Mouse (Mus musculus): Measurements from ENCODE around the gene Zbtb20. TPM values are rescaled to one million over a fixed set of nuclear protein-coding genes. Genes with fewer than 3 reads are reported as not detected.

Zbtb20 gene
- polyA plus RNA-seq, 1 experiment from 2014 or later: 15.4 TPM

DNA sequence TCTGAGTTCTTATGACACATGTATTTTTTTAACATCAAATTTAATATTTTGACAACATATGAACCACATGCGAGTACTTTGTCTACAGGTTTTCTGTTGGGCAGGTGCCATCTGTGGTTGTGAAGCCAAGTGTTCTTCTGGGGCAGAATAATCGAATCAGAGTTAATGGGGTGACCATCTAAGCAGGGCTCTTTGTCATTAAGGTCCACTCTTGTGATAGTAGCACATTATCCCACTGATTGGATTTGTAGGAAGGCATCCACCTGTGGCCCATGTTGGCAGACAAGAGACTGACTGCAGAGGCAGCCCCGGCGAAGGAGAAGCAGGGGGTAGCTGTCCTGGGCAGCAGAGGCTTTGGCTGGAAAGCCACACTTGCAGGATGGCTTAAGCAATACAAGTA lies 254.3 kb downstream of the Zbtb20 start:
- Histone ChIP-seq H3K4me3 (ENCODE audit: low read depth, low read length) (no peak overlapping the region), H3K27me3 (ENCODE audit: control insufficient read depth, insufficient read depth, low read length) (no peaks in the 10 kb centered on the region), H3K9ac (replicated peaks; ENCODE audit: low read length) (no peak overlapping the region), H3K36me3 (replicated peaks; ENCODE audit: control insufficient read depth, insufficient read depth, low read depth, low read length) (no peaks in the 10 kb centered on the region), H3K27ac (replicated peaks; ENCODE audit: low read depth, low read length) (no peak overlapping the region), H3K4me1 (ENCODE audit: control insufficient read depth, insufficient read depth, low read length) (no peaks in the 10 kb centered on the region), H3K4me2 (ENCODE audit: low read depth, low read length) (no peak overlapping the region), H3K9me3 (replicated peaks; ENCODE audit: control insufficient read depth, low read length) (no peaks in the 10 kb centered on the region)
- no peak for ATAC-seq (replicated peaks; ENCODE audit: insufficient number of reproducible peaks, low FRiP score, low TSS enrichment, low read depth)
- WGBS: 82% methylated on average over 4 of the region's 4 CpGs
- no peak for DNase-seq (ENCODE audit: low spot score)

DNA sequence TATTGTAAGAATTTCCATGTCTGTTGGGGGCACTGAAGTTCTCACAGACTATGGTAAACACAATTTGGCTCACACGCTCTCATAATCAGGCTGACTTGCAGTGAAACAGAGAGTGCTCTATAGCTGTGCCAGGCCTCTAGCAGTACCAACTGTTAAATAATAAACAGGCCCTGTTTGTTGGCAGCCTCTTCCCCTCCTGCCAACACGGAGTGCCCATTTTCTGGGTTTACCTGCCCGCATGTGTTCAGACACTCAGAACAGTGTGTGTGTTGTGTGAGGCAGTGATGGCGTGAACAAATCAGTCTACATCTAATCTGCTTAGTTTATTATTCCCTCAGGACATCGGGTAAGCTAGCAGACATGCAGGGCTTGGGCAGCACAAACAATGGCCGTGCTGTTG lies 254.9 kb downstream of the Zbtb20 start:
- no peak overlapping the region for H3K9ac ChIP-seq (replicated peaks; ENCODE audit: low read length)
- H3K4me2 ChIP-seq (ENCODE audit: low read depth, low read length): no peak overlapping the region
- WGBS: 47% methylated on average over 6 of the region's 6 CpGs
- no peaks in the 10 kb centered on the region for H3K9me3 ChIP-seq (replicated peaks; ENCODE audit: control insufficient read depth, low read length)
- no peaks in the 10 kb centered on the region for H3K27me3 ChIP-seq (ENCODE audit: control insufficient read depth, insufficient read depth, low read length)
- H3K27ac ChIP-seq (replicated peaks; ENCODE audit: low read depth, low read length): no peak overlapping the region
- H3K36me3 ChIP-seq (replicated peaks; ENCODE audit: control insufficient read depth, insufficient read depth, low read depth, low read length): no peaks in the 10 kb centered on the region
- DNase-seq (ENCODE audit: low spot score) (no peak), ATAC-seq (replicated peaks; ENCODE audit: insufficient number of reproducible peaks, low FRiP score, low TSS enrichment, low read depth) (no peak)
- H3K4me1 ChIP-seq (ENCODE audit: control insufficient read depth, insufficient read depth, low read length): no peaks in the 10 kb centered on the region
- no peak overlapping the region for H3K4me3 ChIP-seq (ENCODE audit: low read depth, low read length)

DNA sequence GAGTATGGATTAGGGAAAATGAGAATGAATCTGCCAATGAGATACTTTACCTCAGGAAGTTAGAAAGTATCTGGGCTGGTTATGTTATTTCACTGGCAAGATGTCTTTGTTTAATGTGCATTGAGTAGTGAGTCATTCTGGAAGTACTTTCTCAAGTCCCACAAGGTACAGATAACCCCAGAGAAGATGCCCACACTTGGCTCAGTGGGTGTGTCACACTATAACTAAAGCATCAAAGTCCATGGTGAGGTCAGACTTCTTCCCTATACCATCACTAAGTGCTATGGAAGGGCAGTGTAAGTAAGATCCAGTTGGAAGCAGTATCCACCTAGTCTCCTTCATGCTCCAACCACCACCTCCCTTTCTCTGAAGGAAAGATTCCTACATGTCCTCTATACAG lies 255.4 kb downstream of the Zbtb20 start:
- H3K9me3 ChIP-seq (replicated peaks; ENCODE audit: control insufficient read depth, low read length): no peaks in the 10 kb centered on the region

DNA sequence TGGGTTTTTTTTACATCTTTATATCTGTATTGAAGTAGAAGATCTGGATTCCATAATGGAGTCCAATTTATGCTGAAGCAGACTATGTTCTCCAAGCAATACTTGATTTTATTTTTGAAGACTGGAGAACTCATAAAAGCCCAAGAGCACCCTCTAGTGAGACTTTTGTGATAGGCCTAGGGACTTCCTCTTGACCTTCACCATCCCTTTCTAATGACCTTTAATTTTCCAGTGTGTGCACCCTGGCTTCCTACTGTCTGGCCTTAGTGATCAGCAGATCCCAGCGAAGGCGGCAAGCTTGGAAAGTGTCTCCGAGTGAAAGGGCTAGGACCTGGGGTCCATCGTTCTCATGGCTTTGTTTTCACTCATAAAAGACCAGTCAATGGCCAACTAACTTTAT lies 292.8 kb downstream of the Zbtb20 start:
- DNase-seq (ENCODE audit: low spot score) (peak; percentile 41), ATAC-seq (replicated peaks; ENCODE audit: insufficient number of reproducible peaks, low FRiP score, low TSS enrichment, low read depth) (no peak)
- Histone ChIP-seq H3K27me3 (ENCODE audit: control insufficient read depth, insufficient read depth, low read length) (no peaks in the 10 kb centered on the region), H3K9ac (replicated peaks; ENCODE audit: low read length) (no peak overlapping the region), H3K4me3 (ENCODE audit: low read depth, low read length) (no peak overlapping the region), H3K36me3 (replicated peaks; ENCODE audit: control insufficient read depth, insufficient read depth, low read depth, low read length) (no peaks in the 10 kb centered on the region), H3K4me2 (ENCODE audit: low read depth, low read length) (no peak overlapping the region), H3K9me3 (replicated peaks; ENCODE audit: control insufficient read depth, low read length) (no peaks in the 10 kb centered on the region), H3K27ac (replicated peaks; ENCODE audit: low read depth, low read length) (no peak overlapping the region), H3K4me1 (ENCODE audit: control insufficient read depth, insufficient read depth, low read length) (no peaks in the 10 kb centered on the region)
- 51% methylated on average over 4 of the region's 4 CpGs for WGBS

More for the DNA sequence above, 255.4 kb downstream of the Zbtb20 start:
- ATAC-seq (replicated peaks; ENCODE audit: insufficient number of reproducible peaks, low FRiP score, low TSS enrichment, low read depth): no peak
- Histone ChIP-seq H3K4me1 (ENCODE audit: control insufficient read depth, insufficient read depth, low read length) (no peaks in the 10 kb centered on the region), H3K4me2 (ENCODE audit: low read depth, low read length) (no peak overlapping the region), H3K27me3 (ENCODE audit: control insufficient read depth, insufficient read depth, low read length) (no peaks in the 10 kb centered on the region), H3K36me3 (replicated peaks; ENCODE audit: control insufficient read depth, insufficient read depth, low read depth, low read length) (no peaks in the 10 kb centered on the region), H3K4me3 (ENCODE audit: low read depth, low read length) (no peak overlapping the region), H3K9ac (replicated peaks; ENCODE audit: low read length) (no peak overlapping the region), H3K27ac (replicated peaks; ENCODE audit: low read depth, low read length) (no peak overlapping the region)
- DNase-seq (ENCODE audit: low spot score): no peak

DNA sequence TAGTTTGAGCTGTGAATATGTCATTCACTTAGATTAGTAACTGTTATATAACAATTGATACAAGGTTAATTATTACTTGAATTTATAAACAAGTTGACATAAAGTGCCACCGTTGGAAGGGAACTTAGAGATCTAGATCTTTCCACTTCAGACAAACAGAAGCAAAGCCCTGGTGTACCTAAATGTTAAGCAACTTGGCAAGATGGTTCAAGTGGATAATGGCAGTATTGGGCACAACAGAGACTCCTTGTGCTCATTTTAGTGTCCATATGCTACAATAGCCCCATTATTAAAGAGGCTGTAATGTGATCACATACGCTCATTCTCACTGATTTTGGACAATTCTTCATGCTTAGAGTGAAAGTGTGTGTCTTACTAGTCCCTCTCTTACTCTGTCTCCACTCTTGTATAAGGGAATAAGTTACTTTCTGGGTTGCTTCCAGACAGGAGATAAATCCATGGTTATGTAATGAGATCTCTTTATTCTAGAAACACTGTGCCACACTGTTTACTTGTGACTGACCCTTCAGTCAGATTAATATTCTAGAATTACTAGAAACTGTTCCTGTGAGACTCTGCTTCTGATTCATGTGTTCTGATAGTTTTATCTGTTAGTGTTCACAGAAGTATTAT lies 293.7 kb downstream of the Zbtb20 start:
- no peak for DNase-seq (ENCODE audit: low spot score)
- H3K9ac ChIP-seq (replicated peaks; ENCODE audit: low read length): no peak overlapping the region
- 78% methylated on average over 2 of the region's 2 CpGs for WGBS
- H3K4me3 ChIP-seq (ENCODE audit: low read depth, low read length): no peak overlapping the region
- H3K27me3 ChIP-seq (ENCODE audit: control insufficient read depth, insufficient read depth, low read length): no peaks in the 10 kb centered on the region
- H3K4me1 ChIP-seq (ENCODE audit: control insufficient read depth, insufficient read depth, low read length): no peaks in the 10 kb centered on the region
- H3K9me3 ChIP-seq (replicated peaks; ENCODE audit: control insufficient read depth, low read length): no peaks in the 10 kb centered on the region
- no peaks in the 10 kb centered on the region for H3K36me3 ChIP-seq (replicated peaks; ENCODE audit: control insufficient read depth, insufficient read depth, low read depth, low read length)
- H3K4me2 ChIP-seq (ENCODE audit: low read depth, low read length): no peak overlapping the region
- no peak for ATAC-seq (replicated peaks; ENCODE audit: insufficient number of reproducible peaks, low FRiP score, low TSS enrichment, low read depth)
- no peak overlapping the region for H3K27ac ChIP-seq (replicated peaks; ENCODE audit: low read depth, low read length)

DNA sequence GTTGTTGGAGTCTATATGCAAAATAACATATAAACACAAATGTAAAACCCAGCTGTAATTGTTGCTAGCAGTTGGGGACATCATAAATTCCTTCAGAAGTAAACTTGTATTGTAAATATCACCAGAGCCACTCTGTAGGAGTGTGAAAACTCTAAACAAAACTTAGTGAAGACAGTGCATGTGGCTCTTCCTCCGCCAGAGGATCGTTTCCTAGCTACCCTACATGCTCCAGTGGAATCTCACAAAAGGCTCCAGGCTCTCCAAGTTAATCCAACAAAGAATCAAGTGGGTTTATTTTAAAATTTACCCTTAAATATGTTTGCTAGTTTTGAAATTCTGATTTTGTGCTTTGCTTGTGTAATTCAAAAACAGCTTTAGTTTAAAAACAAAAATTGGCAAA lies 296.5 kb downstream of the Zbtb20 start:
- ATAC-seq (replicated peaks; ENCODE audit: insufficient number of reproducible peaks, low FRiP score, low TSS enrichment, low read depth): no peak
- Histone ChIP-seq H3K27ac (replicated peaks; ENCODE audit: low read depth, low read length) (no peak overlapping the region), H3K27me3 (ENCODE audit: control insufficient read depth, insufficient read depth, low read length) (no peaks in the 10 kb centered on the region), H3K4me1 (ENCODE audit: control insufficient read depth, insufficient read depth, low read length) (no peaks in the 10 kb centered on the region), H3K36me3 (replicated peaks; ENCODE audit: control insufficient read depth, insufficient read depth, low read depth, low read length) (no peaks in the 10 kb centered on the region), H3K4me3 (ENCODE audit: low read depth, low read length) (no peak overlapping the region), H3K9me3 (replicated peaks; ENCODE audit: control insufficient read depth, low read length) (no peaks in the 10 kb centered on the region), H3K9ac (replicated peaks; ENCODE audit: low read length) (no peak overlapping the region), H3K4me2 (ENCODE audit: low read depth, low read length) (no peak overlapping the region)
- no peak for DNase-seq (ENCODE audit: low spot score)
- WGBS: 39% methylated on average over 2 of the region's 2 CpGs

DNA sequence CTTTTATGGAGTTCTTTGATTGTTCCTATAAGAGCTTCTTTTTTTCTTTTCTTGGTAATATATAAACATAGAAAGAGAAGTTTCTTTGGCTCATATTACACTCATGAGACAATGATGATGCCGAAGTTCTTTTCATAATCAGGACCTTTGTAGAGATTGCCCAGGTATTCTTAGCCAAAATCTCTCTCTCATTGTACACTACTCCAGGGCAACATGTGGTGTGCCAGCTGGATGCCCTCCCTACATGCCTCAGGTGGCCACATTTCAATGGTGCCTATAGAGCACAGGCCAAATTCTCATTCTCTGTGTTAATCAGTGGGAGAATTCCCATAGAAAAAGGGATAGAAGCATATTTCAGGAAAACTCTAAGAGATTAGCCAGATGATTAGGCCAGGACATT lies 297.2 kb downstream of the Zbtb20 start:
- no peaks in the 10 kb centered on the region for H3K9me3 ChIP-seq (replicated peaks; ENCODE audit: control insufficient read depth, low read length)
- WGBS: 83% methylated on average over 1 of the region's 1 CpGs
- H3K36me3 ChIP-seq (replicated peaks; ENCODE audit: control insufficient read depth, insufficient read depth, low read depth, low read length): no peaks in the 10 kb centered on the region
- no peak overlapping the region for H3K4me2 ChIP-seq (ENCODE audit: low read depth, low read length)
- H3K27ac ChIP-seq (replicated peaks; ENCODE audit: low read depth, low read length): no peak overlapping the region
- H3K27me3 ChIP-seq (ENCODE audit: control insufficient read depth, insufficient read depth, low read length): no peaks in the 10 kb centered on the region
- no peak overlapping the region for H3K4me3 ChIP-seq (ENCODE audit: low read depth, low read length)
- H3K4me1 ChIP-seq (ENCODE audit: control insufficient read depth, insufficient read depth, low read length): no peaks in the 10 kb centered on the region
- no peak overlapping the region for H3K9ac ChIP-seq (replicated peaks; ENCODE audit: low read length)
- no peak for DNase-seq (ENCODE audit: low spot score)
- no peak for ATAC-seq (replicated peaks; ENCODE audit: insufficient number of reproducible peaks, low FRiP score, low TSS enrichment, low read depth)

DNA sequence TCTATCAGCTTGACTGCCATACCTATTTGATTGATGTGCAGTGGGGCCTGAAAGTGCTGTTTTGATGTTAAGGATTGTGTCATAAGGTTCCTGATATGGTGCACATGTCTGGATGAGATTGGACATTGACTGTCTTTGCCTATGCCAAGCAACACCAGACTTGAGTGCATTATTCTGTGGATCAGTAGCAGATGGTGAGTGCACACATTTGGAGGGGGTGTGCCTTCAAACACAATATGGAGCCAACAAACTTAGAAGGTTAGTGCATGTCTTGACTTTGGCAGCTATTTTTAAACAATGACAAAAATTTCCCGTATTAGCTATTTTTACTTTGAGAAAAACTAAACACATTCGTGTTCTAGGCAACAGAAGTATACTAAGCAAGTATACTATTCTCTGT lies 299.1 kb downstream of the Zbtb20 start:
- Histone ChIP-seq H3K4me2 (ENCODE audit: low read depth, low read length) (no peak overlapping the region), H3K4me3 (ENCODE audit: low read depth, low read length) (no peak overlapping the region), H3K36me3 (replicated peaks; ENCODE audit: control insufficient read depth, insufficient read depth, low read depth, low read length) (no peaks in the 10 kb centered on the region), H3K27me3 (ENCODE audit: control insufficient read depth, insufficient read depth, low read length) (no peaks in the 10 kb centered on the region), H3K4me1 (ENCODE audit: control insufficient read depth, insufficient read depth, low read length) (no peaks in the 10 kb centered on the region), H3K9me3 (replicated peaks; ENCODE audit: control insufficient read depth, low read length) (no peaks in the 10 kb centered on the region), H3K9ac (replicated peaks; ENCODE audit: low read length) (no peak overlapping the region), H3K27ac (replicated peaks; ENCODE audit: low read depth, low read length) (no peak overlapping the region)
- WGBS: 87% methylated on average over 2 of the region's 2 CpGs
- no peak for DNase-seq (ENCODE audit: low spot score)
- ATAC-seq (replicated peaks; ENCODE audit: insufficient number of reproducible peaks, low FRiP score, low TSS enrichment, low read depth): no peak

All from embryonic facial prominence, embryonic 11.5 days (tissue).